Mouse (Mus musculus) forebrain, embryonic 13.5 days (tissue): ENCODE data around the gene Srek1ip1. TPM values are rescaled to one million over a fixed set of nuclear protein-coding genes. Genes with fewer than 3 reads are reported as not detected.

Experiments
- ATAC-seq: fragments of 200-750 bp; cut with Nextera tagmentation; 2 replicates; pipeline ENCODE4 v1.8.0; 2017
- H3K27ac ChIP-seq: fragments of 300-500 bp; sonication (generic); 2 replicates; pipeline ENCODE4 v1.5.1; 2015; ENCODE audit warnings: inconsistent platforms, mild to moderate bottlenecking, moderate library complexity
- H3K27me3 ChIP-seq: fragments of 300-500 bp; sonication (generic); 2 replicates; pipeline ENCODE4 v1.6.1; 2015; ENCODE audit warnings: mild to moderate bottlenecking, inconsistent platforms
- H3K36me3 ChIP-seq: fragments of 300-500 bp; sonication (generic); 2 replicates; pipeline ENCODE4 v1.6.1; 2015; ENCODE audit warnings: mild to moderate bottlenecking, inconsistent platforms; ENCODE audit not compliant: poor library complexity, severe bottlenecking
- H3K4me1 ChIP-seq: fragments of 300-500 bp; sonication (generic); 2 replicates; pipeline ENCODE4 v1.6.1; 2015; ENCODE audit warnings: inconsistent platforms
- H3K4me2 ChIP-seq: fragments of 300-500 bp; sonication (generic); 2 replicates; pipeline ENCODE4 v1.6.1; 2015; ENCODE audit warnings: inconsistent platforms, mild to moderate bottlenecking, moderate library complexity
- H3K4me3 ChIP-seq: fragments of 300-500 bp; sonication (generic); 2 replicates; pipeline ENCODE4 v1.5.1; 2015; ENCODE audit warnings: mild to moderate bottlenecking, inconsistent platforms
- H3K9ac ChIP-seq: fragments of 300-500 bp; sonication (generic); 2 replicates; pipeline ENCODE4 v1.6.1; 2015; ENCODE audit warnings: mild to moderate bottlenecking, inconsistent platforms
- H3K9me3 ChIP-seq: fragments of 300-500 bp; sonication (generic); replicated peaks from 2 replicates; pipeline ENCODE4 v1.6.1; 2016; ENCODE audit warnings: inconsistent platforms
- WGBS: fragments of 180-500 bp; shearing (Covaris S2); methylation state at CpG from one replicate; pipeline ENCODE4 v1.1.7; 2015; 5-methylcytosine and 5-hydroxymethylcytosine counted together
- polyA plus RNA-seq: library from polyadenylated mRNA; unstranded; fragments of >200 nt; fragmentation: Nextera tagmentation; extraction: Ambion mirVana; gene quantifications from 2 replicates; pipeline ENCODE4 v1.2.1, GENCODE M21; 2015

Srek1ip1 gene
- polyA plus RNA-seq, 1 experiment from 2014 or later: 23.4 TPM

DNA sequence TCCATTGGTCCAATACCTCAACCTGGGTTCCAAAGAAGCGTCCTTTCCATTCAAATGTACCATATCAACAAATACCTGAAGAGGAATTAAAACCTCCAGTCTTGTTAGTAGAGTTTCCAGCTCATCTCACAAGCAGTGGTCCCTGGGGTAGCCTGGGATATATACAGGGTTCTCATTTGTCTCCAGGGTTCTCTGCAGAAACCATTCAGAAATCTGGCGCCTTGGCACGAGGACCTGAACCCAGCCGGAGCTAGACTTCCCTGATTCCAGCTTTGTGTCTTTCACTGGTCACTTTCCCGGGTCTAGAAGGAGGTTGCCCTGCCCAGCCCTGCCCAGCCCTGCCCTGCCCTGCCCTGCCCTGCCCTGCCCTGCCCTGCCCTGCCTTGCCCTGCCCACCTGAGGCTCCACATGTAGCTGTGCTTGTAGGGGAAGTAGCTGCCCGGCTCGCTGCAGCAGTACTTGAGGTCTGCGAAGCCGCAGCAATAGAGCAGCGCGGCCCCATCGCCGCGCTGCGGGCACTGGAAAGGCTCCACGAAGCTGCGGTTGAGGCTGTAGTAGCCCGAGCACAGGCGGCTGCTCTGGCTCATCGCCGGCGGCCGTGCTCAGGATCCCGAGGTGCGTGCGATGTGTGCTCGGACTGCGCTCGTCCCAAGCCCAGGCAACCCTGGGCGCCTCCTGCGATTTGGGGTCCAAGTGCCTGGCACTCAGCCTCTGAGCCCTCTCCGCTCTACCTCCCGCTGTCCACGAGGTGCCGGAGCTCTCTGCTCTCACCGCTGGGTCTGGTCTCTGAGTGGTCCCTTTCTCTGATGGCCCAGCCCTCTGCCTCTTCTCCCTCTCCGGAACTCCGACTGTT, 71.1 kb downstream of the Srek1ip1 start, which contains the start of gene Shisal2b:
Gene Shisal2b, minus strand, starts transcription at position 767 of the 853 bp plus-strand sequence.
- peaks cover 9% of the 10 kb centered on the region; the same call in 1 of the 2 replicates for H3K4me1 ChIP-seq
- WGBS: 5% methylated on average over 37 of the region's 38 CpGs
- H3K27ac ChIP-seq: no peak within 1 kb of the TSS
- H3K36me3 ChIP-seq: no peaks in the 10 kb centered on the region
- peak within 1 kb of the TSS; percentile 65 for H3K9ac ChIP-seq
- no peaks in the 10 kb centered on the region for H3K9me3 ChIP-seq
- ATAC-seq: peak; percentile 87
- H3K4me2 ChIP-seq: peak within 1 kb of the TSS; percentile 91
- H3K4me3 ChIP-seq: peak within 1 kb of the TSS; percentile 47
- peaks cover 12% of the 10 kb centered on the region; the same call in 1 of the 2 replicates for H3K27me3 ChIP-seq

DNA sequence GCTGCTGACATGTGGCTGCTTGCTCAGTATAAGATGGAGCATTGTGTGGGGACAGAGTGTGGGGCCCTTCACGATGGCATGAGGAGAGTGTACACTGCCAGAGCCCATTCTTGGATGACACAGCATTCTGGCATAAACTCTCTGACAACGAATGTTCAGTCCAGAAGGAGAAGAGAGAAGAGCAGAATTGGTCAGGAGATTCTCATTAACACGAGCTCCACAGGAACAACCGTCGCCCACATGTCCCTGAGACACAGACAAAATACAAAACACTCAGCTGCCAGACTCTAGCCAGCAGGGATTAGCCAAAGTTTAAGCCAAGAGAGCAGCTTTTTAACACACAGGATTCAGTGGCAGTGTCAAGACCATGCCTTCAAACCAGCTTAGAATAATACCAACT, 74.4 kb downstream of the Srek1ip1 start:
- 77% methylated on average over 5 of the region's 5 CpGs for WGBS
- Histone ChIP-seq H3K27me3 (peaks cover 12% of the 10 kb centered on the region; the same call in 1 of the 2 replicates), H3K4me1 (peaks cover 9% of the 10 kb centered on the region; the same call in 1 of the 2 replicates), H3K27ac (no peak overlapping the region), H3K9me3 (no peaks in the 10 kb centered on the region), H3K9ac (no peak overlapping the region), H3K36me3 (no peaks in the 10 kb centered on the region), H3K4me2 (no peak overlapping the region), H3K4me3 (no peak overlapping the region)
- no peak for ATAC-seq

DNA sequence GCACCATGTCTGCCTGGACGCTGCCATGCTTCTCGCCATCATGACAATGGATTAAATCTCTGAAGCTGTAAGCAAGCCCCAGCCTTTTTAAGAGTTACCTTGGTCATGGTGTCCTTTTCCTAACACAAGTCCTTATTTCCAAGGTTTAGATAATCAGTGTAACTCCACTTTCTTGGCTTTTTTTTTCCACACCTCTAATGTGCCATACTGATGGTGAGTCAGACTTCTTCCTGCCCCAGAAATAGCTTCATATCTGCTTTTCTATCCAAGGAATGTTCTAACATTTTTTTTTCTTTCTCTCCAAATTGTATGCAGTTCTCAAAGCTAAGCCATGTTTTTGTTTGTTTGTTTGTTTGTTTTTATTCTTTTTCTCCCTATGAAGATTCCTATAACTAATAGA, 77.6 kb downstream of the Srek1ip1 start:
- ATAC-seq: no peak
- no peak overlapping the region for H3K9ac ChIP-seq
- H3K27me3 ChIP-seq: no peaks in the 10 kb centered on the region
- no peak overlapping the region for H3K27ac ChIP-seq
- no peak overlapping the region for H3K4me2 ChIP-seq
- no peaks in the 10 kb centered on the region for H3K9me3 ChIP-seq
- 92% methylated on average over 2 of the region's 2 CpGs for WGBS
- H3K36me3 ChIP-seq: no peaks in the 10 kb centered on the region
- no peak overlapping the region for H3K4me3 ChIP-seq
- H3K4me1 ChIP-seq: no peaks in the 10 kb centered on the region

DNA sequence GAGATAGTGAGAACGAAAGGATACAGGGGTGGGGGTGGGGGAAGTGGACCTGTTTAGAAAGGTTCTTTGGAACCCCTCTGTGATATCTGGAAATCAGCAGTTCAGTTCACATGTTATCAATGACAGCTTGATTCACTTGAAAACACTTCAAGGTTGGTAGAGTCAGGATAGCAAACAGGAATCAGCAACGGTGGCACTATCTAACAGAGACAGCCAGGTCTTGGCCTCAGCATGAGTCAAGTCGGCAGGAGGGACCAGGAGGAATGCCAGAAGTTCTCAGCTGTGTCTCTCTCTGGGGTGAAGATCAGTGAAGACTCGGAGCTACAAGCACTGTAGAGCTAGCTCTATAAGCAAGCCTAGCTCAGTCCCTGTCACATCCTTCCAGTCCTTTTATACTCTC, 86.2 kb downstream of the Srek1ip1 start:
- Histone ChIP-seq H3K4me3 (no peak overlapping the region), H3K9me3 (no peaks in the 10 kb centered on the region), H3K4me1 (no peaks in the 10 kb centered on the region; the same call in 1 of the 2 replicates), H3K9ac (no peak overlapping the region), H3K27me3 (no peaks in the 10 kb centered on the region), H3K4me2 (no peak overlapping the region), H3K36me3 (no peaks in the 10 kb centered on the region), H3K27ac (no peak overlapping the region)
- ATAC-seq: no peak
- 89% methylated on average over 4 of the region's 4 CpGs for WGBS

DNA sequence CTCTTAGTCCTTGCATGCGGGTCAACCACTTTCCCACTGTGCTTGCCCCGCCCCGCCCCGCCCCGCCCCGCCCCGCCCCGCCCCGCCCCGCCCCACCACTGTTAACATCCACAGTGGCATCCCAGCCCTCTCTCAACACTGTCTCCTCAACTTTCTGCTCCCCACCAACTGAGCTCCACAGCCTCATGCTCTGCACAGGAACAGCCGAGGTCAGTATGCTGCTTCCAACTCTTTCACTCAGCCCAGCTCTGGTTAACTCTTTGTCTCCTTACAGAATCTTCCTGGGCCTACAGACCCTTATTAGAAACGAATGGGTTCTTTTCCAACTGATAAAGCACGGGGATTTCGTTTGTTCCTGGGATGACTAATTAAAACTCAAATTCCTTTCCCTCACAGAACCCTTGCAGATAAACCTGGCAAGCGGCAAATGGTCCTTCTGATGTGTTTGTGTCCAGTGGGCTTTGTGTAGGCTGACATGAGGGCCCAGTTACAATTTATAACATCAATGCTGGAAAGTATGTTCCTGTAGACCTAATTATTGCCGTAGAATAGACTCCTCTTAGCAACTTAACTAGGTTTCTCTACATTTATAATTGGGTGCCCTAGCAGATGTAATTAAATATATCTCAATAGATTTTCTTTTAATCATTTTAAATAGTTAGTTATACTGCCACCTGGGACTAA, 91.4 kb downstream of the Srek1ip1 start:
- H3K4me3 ChIP-seq: no peak overlapping the region
- WGBS: 23% methylated on average over 7 of the region's 16 CpGs

DNA sequence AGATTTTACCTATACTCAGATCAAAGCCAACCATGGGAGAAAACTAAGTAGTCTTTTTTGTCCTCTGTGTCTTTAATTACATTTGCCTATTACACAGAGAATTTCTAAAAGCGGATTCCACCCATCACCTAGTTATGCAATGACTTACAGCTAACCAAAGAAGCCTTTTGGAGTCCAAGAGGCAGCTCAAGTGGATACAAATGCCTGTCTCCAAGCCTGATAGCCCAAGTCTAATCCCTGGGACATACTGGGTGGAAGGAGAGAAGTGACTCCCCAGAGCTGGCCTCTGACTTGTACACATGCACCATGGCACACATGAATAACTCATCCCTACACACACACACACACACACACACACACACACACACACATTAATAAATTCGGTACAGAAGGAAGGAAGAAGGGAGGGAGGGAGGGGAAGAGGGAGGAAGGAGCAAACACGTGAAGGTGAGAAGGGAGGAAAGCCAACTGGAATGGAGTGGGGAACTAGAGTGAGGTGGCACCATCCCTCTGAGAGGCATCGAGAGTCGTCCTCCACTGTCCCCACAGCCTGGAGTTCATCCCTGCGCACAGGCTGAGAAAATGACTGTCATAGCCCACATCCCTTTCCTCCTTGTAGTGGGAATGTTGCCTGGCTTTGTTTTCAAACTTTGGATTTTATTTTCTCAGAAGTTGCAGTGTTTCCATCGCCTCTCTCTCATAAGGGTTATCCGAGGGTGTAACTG, 94.2 kb downstream of the Srek1ip1 start:
- Histone ChIP-seq H3K4me2 (no peak overlapping the region), H3K27ac (no peak overlapping the region), H3K9ac (no peak overlapping the region), H3K9me3 (no peaks in the 10 kb centered on the region), H3K27me3 (no peaks in the 10 kb centered on the region), H3K4me1 (no peaks in the 10 kb centered on the region; the same call in 1 of the 2 replicates), H3K4me3 (no peak overlapping the region), H3K36me3 (no peaks in the 10 kb centered on the region)
- WGBS: 85% methylated on average over 7 of the region's 8 CpGs
- ATAC-seq: no peak

More for the DNA sequence above, 91.4 kb downstream of the Srek1ip1 start:
- no peak overlapping the region for H3K27ac ChIP-seq
- H3K4me2 ChIP-seq: no peak overlapping the region
- H3K27me3 ChIP-seq: no peaks in the 10 kb centered on the region
- H3K9ac ChIP-seq: no peak overlapping the region
- H3K36me3 ChIP-seq: no peaks in the 10 kb centered on the region
- no peaks in the 10 kb centered on the region; the same call in 1 of the 2 replicates for H3K4me1 ChIP-seq
- H3K9me3 ChIP-seq: no peaks in the 10 kb centered on the region
- peak; percentile 75; the same call in 1 of the 2 replicates for ATAC-seq

Other genes starting within 250 kb of the Srek1ip1 start
- 32.7 and 35.0 TPM in 2 replicates for gene Cwc27, start 24.7 kb downstream of the Srek1ip1 start, polyA plus RNA-seq
- gene Shisal2b, start 71.4 kb downstream of the Srek1ip1 start, polyA plus RNA-seq: 0.30 and 0.38 TPM in 2 replicates